Mouse (Mus musculus): ENCODE measurements around the gene Gfap. TPM values are rescaled to one million over a fixed set of nuclear protein-coding genes. Genes with fewer than 3 reads are reported as not detected.

Gene Gfap
- polyA plus RNA-seq, 1 experiment from 2014 or later = not detected

DNA sequence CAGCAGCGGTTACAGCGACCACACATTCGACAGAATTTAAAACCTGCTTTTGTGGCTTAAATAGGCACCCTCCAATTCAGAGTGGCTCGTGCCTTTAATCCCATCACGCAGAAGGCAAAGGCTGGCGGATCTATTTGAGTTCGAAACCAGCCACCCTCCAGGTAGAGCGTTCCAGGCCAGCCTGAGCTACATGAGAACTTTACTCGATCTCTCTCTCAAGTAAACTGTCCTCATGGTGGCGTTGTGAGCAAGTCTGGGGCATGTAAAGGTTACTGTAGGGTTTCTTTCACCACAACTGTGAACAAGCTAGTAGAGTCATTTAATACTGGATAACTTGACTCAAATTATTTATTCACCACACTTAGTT lies 24.6 kb upstream of the Gfap start:
- under 1% methylated on average over 10 of the region's 10 CpGs for WGBS
- ATAC-seq = peak; percentile 46; the same call in 1 of the 2 replicates
- peak overlapping the region; percentile 90 for H3K27ac ChIP-seq

GRCm38 (mm10) chr11:102924557-102925350 lies 24.0 kb upstream of the Gfap start, which contains the start of gene Kif18b:
Gene Kif18b (minus strand): TSS chr11:102925124.
- no peaks in the 10 kb centered on the region for H3K9me3 ChIP-seq

More for the DNA sequence above, 24.6 kb upstream of the Gfap start:
- Histone ChIP-seq H3K36me3 (no peaks in the 10 kb centered on the region), H3K9me3 (no peaks in the 10 kb centered on the region), H3K4me3 (replicated peaks) (peak overlapping the region; percentile 63), H3K9ac (replicated peaks) (peak overlapping the region; percentile 56), H3K27me3 (no peaks in the 10 kb centered on the region; the same call in 1 of the 2 replicates), H3K4me1 (replicated peaks) (peaks cover 29% of the 10 kb centered on the region), H3K4me2 (replicated peaks) (peak overlapping the region; percentile 72)

GRCm38 (mm10) chr11:102921491-102921890 lies 20.8 kb upstream of the Gfap start:
- 64% methylated on average over 6 of the region's 6 CpGs for WGBS
- no peaks in the 10 kb centered on the region for H3K9me3 ChIP-seq
- H3K4me3 ChIP-seq (replicated peaks) = no peak overlapping the region
- H3K9ac ChIP-seq (replicated peaks) = no peak overlapping the region; the same call in 1 of the 2 replicates
- peak overlapping the region; percentile 59 for H3K27ac ChIP-seq
- no peak for ATAC-seq
- no peaks in the 10 kb centered on the region for H3K27me3 ChIP-seq
- no peaks in the 10 kb centered on the region for H3K36me3 ChIP-seq
- H3K4me2 ChIP-seq (replicated peaks) = peak overlapping the region; percentile 20; the same call in 1 of the 2 replicates
- H3K4me1 ChIP-seq (replicated peaks) = peaks cover 29% of the 10 kb centered on the region

More at GRCm38 (mm10) chr11:102924557-102925350, 24.0 kb upstream of the Gfap start, which contains the start of gene Kif18b:
- peak within 1 kb of the TSS; percentile 90 for H3K27ac ChIP-seq
- ATAC-seq = peak; percentile 95
- no peaks in the 10 kb centered on the region; the same call in 1 of the 2 replicates for H3K27me3 ChIP-seq
- peaks cover 29% of the 10 kb centered on the region for H3K4me1 ChIP-seq (replicated peaks)
- WGBS = under 1% methylated on average over 62 of the region's 62 CpGs
- H3K4me3 ChIP-seq (replicated peaks) = peak within 1 kb of the TSS; percentile 63
- peak within 1 kb of the TSS; percentile 57 for H3K9ac ChIP-seq (replicated peaks)
- H3K36me3 ChIP-seq = no peaks in the 10 kb centered on the region
- peak within 1 kb of the TSS; percentile 72 for H3K4me2 ChIP-seq (replicated peaks)

DNA sequence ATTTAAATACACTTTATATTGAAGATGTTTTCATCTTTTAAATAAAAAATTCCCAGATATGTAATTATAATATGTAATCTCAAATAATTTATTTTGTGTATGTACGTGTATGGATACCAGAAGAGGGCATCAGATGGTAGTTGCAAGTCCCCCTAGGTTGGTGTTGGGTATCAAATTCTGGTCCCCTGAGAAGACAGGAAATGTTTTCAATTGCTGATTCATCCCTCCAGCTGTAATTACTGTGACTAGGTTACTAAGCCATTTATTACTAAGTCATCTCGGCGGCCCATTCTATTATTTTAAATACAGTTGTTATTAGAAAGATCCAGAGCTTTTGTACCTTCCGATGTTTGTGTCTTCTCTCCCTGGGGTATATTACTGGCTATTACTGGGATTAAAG lies 17.4 kb upstream of the Gfap start:
- Histone ChIP-seq H3K4me3 (replicated peaks) (no peak overlapping the region), H3K27me3 (no peaks in the 10 kb centered on the region), H3K36me3 (peaks cover 24% of the 10 kb centered on the region), H3K27ac (no peak overlapping the region), H3K4me2 (replicated peaks) (no peak overlapping the region), H3K4me1 (replicated peaks) (peaks cover 20% of the 10 kb centered on the region), H3K9ac (replicated peaks) (no peak overlapping the region), H3K9me3 (no peaks in the 10 kb centered on the region)
- no peak for ATAC-seq
- 79% methylated on average over 4 of the region's 4 CpGs for WGBS

DNA sequence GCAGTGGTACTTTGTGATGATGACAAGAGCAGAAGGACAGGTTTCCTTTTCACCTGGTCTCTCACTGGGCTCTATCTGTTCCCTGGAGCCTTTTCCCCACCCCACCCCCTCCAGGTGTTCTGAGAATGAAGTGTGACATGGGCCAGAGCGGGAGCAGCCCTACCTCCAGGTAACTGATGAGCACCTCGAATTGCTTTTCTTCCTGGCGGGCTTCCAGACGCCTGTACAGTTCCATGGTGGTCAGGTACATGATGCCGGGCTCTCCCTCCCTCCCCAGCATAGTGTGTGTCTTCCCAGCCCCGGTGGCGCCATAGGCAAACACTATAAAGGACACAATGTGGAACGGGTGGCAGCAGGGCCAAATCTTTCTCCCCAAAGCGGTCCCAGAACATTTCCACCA lies 14.7 kb upstream of the Gfap start:
- Histone ChIP-seq H3K4me3 (replicated peaks) (no peak overlapping the region), H3K36me3 (peaks cover 39% of the 10 kb centered on the region), H3K9ac (replicated peaks) (no peak overlapping the region), H3K9me3 (no peaks in the 10 kb centered on the region), H3K27me3 (no peaks in the 10 kb centered on the region), H3K4me2 (replicated peaks) (no peak overlapping the region), H3K27ac (no peak overlapping the region), H3K4me1 (replicated peaks) (no peaks in the 10 kb centered on the region)
- 86% methylated on average over 9 of the region's 9 CpGs for WGBS
- ATAC-seq = no peak

DNA sequence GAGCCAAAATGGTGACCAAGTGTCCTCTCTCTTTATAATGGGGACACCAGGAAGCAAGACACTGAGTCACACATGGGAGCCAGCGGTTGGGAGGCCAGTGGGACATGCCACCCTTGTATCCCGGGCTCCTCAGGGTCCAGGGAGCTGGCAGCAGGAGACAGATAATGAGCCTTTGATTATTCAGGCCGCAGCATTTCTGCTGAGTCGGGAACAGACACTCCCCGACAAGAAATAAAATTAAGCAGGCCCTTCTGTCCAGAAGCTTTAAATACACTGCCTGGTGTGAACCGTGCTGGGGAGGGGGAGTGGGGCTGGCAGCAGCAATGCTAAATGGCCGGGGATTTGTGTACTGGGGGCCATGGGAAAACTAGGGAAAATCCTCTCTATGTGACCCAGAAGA lies 10.7 kb upstream of the Gfap start:
- no peak overlapping the region for H3K9ac ChIP-seq (replicated peaks)
- H3K4me1 ChIP-seq (replicated peaks) = no peaks in the 10 kb centered on the region
- no peak overlapping the region for H3K4me2 ChIP-seq (replicated peaks)
- ATAC-seq = no peak
- H3K9me3 ChIP-seq = no peaks in the 10 kb centered on the region
- WGBS = 75% methylated on average over 7 of the region's 7 CpGs
- no peak overlapping the region for H3K4me3 ChIP-seq (replicated peaks)
- no peak overlapping the region for H3K27ac ChIP-seq
- no peaks in the 10 kb centered on the region for H3K27me3 ChIP-seq
- peaks cover 67% of the 10 kb centered on the region for H3K36me3 ChIP-seq

DNA sequence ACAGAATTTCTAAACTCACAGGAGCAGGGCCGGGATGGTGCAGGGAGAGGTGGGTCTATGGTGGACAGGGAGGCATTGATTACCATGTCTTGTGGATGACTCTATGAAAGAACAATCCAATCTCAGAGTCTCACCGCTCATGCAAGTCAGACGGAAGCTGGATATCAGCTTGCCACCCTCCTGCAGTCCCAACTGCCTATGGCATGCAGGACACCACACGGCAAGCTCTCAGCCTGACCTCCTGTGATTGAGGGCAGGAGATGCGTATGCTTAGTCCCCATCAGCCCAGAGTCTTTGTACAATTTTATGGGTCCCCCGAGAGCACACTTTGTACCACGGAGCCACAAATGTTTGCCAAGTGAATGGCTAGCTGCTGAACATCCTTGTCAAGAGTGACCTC lies 2.9 kb upstream of the Gfap start:
- ATAC-seq = no peak
- no peaks in the 10 kb centered on the region for H3K9me3 ChIP-seq
- H3K27ac ChIP-seq = no peak overlapping the region
- no peak overlapping the region for H3K4me2 ChIP-seq (replicated peaks)
- 0 out of 2 replicates have a peak, but pooled peaks cover 8% of the 10 kb centered on the region for H3K27me3 ChIP-seq
- 79% methylated on average over 7 of the region's 7 CpGs for WGBS
- H3K9ac ChIP-seq (replicated peaks) = no peak overlapping the region
- H3K4me1 ChIP-seq (replicated peaks) = 0 out of 2 replicates have a peak, but pooled peaks cover 10% of the 10 kb centered on the region
- H3K36me3 ChIP-seq = peaks cover 33% of the 10 kb centered on the region
- H3K4me3 ChIP-seq (replicated peaks) = no peak overlapping the region

GRCm38 (mm10) chr11:102902107-102902506 lies 1.4 kb upstream of the Gfap start:
- 0 out of 2 replicates have a peak, but pooled peaks cover 16% of the 10 kb centered on the region for H3K4me1 ChIP-seq (replicated peaks)
- no peaks in the 10 kb centered on the region for H3K9me3 ChIP-seq
- 0 out of 2 replicates have a peak, but pooled peaks cover 16% of the 10 kb centered on the region for H3K27me3 ChIP-seq
- ATAC-seq = no peak
- peaks cover 19% of the 10 kb centered on the region; the same call in 1 of the 2 replicates for H3K36me3 ChIP-seq
- H3K9ac ChIP-seq (replicated peaks) = no peak overlapping the region
- 75% methylated on average over 5 of the region's 5 CpGs for WGBS
- H3K4me3 ChIP-seq (replicated peaks) = no peak overlapping the region
- H3K27ac ChIP-seq = no peak overlapping the region
- H3K4me2 ChIP-seq (replicated peaks) = no peak overlapping the region

- peaks cover 23% of the 10 kb centered on the region for H3K27me3 ChIP-seq
- H3K27ac ChIP-seq = no peak overlapping the region
- no peak overlapping the region for H3K4me2 ChIP-seq (replicated peaks)
- H3K4me1 ChIP-seq (replicated peaks) = 0 out of 2 replicates have a peak, but pooled peaks cover 16% of the 10 kb centered on the region
- peaks cover 10% of the 10 kb centered on the region; the same call in 1 of the 2 replicates for H3K36me3 ChIP-seq
- WGBS = 62% methylated on average over 4 of the region's 4 CpGs
- H3K4me3 ChIP-seq (replicated peaks) = no peak overlapping the region
- H3K9ac ChIP-seq (replicated peaks) = no peak overlapping the region
- ATAC-seq = peak; percentile 39
- no peaks in the 10 kb centered on the region for H3K9me3 ChIP-seq
Observed at GRCm38 (mm10) chr11:102901199-102901598, 487 bp upstream of the Gfap start.

DNA sequence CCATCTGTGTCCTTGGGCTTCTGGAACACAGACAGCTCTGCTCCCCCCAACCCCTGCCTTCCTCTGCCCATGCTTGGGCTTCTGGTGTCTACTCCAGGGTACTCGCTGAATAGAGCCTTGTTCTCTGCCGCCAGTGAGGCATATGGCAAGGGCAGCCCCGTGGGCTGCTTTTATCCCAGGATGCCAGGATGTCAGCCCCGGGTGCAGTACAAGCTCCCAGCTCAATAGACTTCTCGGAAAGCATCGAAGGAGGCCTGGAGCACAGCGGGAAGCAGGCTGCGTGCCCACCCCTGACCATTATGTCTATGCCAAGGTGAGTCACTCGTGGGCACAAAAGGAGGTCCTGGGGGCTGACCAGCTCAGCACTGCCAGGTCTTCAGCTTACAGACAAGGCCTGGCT lies 2.3 kb downstream of the Gfap start:
- 67% methylated on average over 9 of the region's 9 CpGs for WGBS
- H3K9me3 ChIP-seq = no peaks in the 10 kb centered on the region
- H3K27ac ChIP-seq = no peak overlapping the region; the same call in 1 of the 2 replicates
- H3K36me3 ChIP-seq = no peaks in the 10 kb centered on the region
- peak overlapping the region; percentile 5; the same call in 1 of the 2 replicates for H3K9ac ChIP-seq (replicated peaks)
- ATAC-seq = 0 out of 2 replicates have a peak, but pooled peaks have one; percentile 37
- no peak overlapping the region for H3K4me3 ChIP-seq (replicated peaks)
- H3K4me1 ChIP-seq (replicated peaks) = peaks cover 10% of the 10 kb centered on the region; the same call in 1 of the 2 replicates
- peaks cover 50% of the 10 kb centered on the region for H3K27me3 ChIP-seq
- no peak overlapping the region for H3K4me2 ChIP-seq (replicated peaks)

GRCm38 (mm10) chr11:102896641-102897040 lies 4.1 kb downstream of the Gfap start:
- WGBS = 79% methylated on average over 20 of the region's 20 CpGs
- no peaks in the 10 kb centered on the region for H3K36me3 ChIP-seq
- no peak overlapping the region for H3K9ac ChIP-seq (replicated peaks)
- peaks cover 16% of the 10 kb centered on the region for H3K4me1 ChIP-seq (replicated peaks)
- no peaks in the 10 kb centered on the region for H3K9me3 ChIP-seq
- ATAC-seq = no peak
- peaks cover 66% of the 10 kb centered on the region for H3K27me3 ChIP-seq
- no peak overlapping the region for H3K27ac ChIP-seq
- no peak overlapping the region for H3K4me3 ChIP-seq (replicated peaks)
- no peak overlapping the region for H3K4me2 ChIP-seq (replicated peaks)

- Histone ChIP-seq H3K9me3 (no peaks in the 10 kb centered on the region), H3K27me3 (peaks cover 69% of the 10 kb centered on the region)
- WGBS = 80% methylated on average over 9 of the region's 9 CpGs
Observed at GRCm38 (mm10) chr11:102895779-102896178, 4.9 kb downstream of the Gfap start.

More at GRCm38 (mm10) chr11:102895779-102896178, 4.9 kb downstream of the Gfap start:
- Histone ChIP-seq H3K9ac (replicated peaks) (no peak overlapping the region), H3K27ac (no peak overlapping the region), H3K4me2 (replicated peaks) (no peak overlapping the region), H3K36me3 (no peaks in the 10 kb centered on the region), H3K4me3 (replicated peaks) (no peak overlapping the region), H3K4me1 (replicated peaks) (peaks cover 12% of the 10 kb centered on the region)
- ATAC-seq = no peak

Data from midbrain, embryonic 13.5 days (tissue).